ENCODE assay signal across 8 mouse cellular contexts in genomic region chr10:9092237-9092885, GRCm38 (mm10).
DNase-seq lines count a peak whose midpoint lies in the region; TF ChIP-seq lines count a peak whose summit lies in the region.

No protein-coding gene starts in this region.

- no peak overlapping the region for H3K4me3 ChIP-seq in layer of hippocampus, adult 2 months

- no peak for TF ChIP-seq CTCF in layer of hippocampus, adult 2 months (conservative IDR thresholded peaks at IDR 0.05)

- H3K27ac ChIP-seq in layer of hippocampus, adult 2 months, result no peak overlapping the region

- DNase-seq in layer of hippocampus, adult 9-11 months, result peak; percentile 11
- DNase-seq in layer of hippocampus, adult 2 months (ENCODE audit: low spot score in 2 of 2), result no peak
- DNase-seq in adrenal gland, postnatal 25 days, result peak; percentile 65
- DNase-seq in gastrocnemius, postnatal 10 days, result peak; percentile 46
- peak; percentile 45 for DNase-seq in kidney, postnatal 25 days
- peak; percentile 55 for DNase-seq in ovary, postnatal 36 days (ENCODE audit: low spot score)
- no peak for DNase-seq in embryo, embryonic 10.5 days (ENCODE audit: low spot score)
- no peak for DNase-seq in thymus, postnatal 4 days

Comparison
In these comparisons a context has a peak if more than half of its experiments do, and no peak if none do; other contexts are left out.
1. DNase-seq: peak in layer of hippocampus, adult 9-11 months (single experiment), adrenal gland, postnatal 25 days (single experiment), gastrocnemius, postnatal 10 days (single experiment), kidney, postnatal 25 days (2 of 2) and ovary, postnatal 36 days (single experiment); none in layer of hippocampus, adult 2 months (0 of 2), embryo, embryonic 10.5 days (single experiment) and thymus, postnatal 4 days (single experiment).